Mouse (Mus musculus) embryonic fibroblast, embryonic 13.5 days (primary cell): ENCODE measurements around the gene Hspa8.
"Not testable (repeated sequence)": the region's sequence is repeated elsewhere in the genome, so short reads cannot be mapped to it uniquely, and the experiment has no call there.

Source experiments
- CTCF ChIP-seq: IDR thresholded peaks from 2 replicates; pipeline ENCODE4 v1.5.1; 2011; ENCODE audit warnings: mild to moderate bottlenecking, control low read depth, low read length, moderate library complexity, borderline replicate concordance; ENCODE audit not compliant: insufficient read depth
- POLR2A ChIP-seq: IDR thresholded peaks from 2 replicates; pipeline ENCODE4 v1.6.1; 2011; ENCODE audit warnings: low read depth, mild to moderate bottlenecking, control low read depth, low read length, moderate library complexity

GRCm38 (mm10) chr9:40804576-40804975 lies 3.8 kb downstream of the Hspa8 start:
- TF ChIP-seq CTCF: not testable (repeated sequence)
- TF ChIP-seq POLR2A: peak; percentile 9; the same call in 1 of the 2 replicates
